Mouse (Mus musculus) liver (tissue): ENCODE measurements at regions not wholly inside any gene's neighbourhood (a gene's known extent, or its start where the extent isn't known, plus 50 kb on each side); places are given as distances from the start of the nearest gene placed in this dataset.

Experiments
- DNase-seq: peaks from one replicate; pipeline ENCODE4 v3.0.0-alpha.2; 2020; ENCODE audit warnings: mixed read lengths

- DNase-seq = no peak
These were observed 115.6 kb upstream of the Otogl start for GRCm38 (mm10) chr10:108027506-108027905.

DNA sequence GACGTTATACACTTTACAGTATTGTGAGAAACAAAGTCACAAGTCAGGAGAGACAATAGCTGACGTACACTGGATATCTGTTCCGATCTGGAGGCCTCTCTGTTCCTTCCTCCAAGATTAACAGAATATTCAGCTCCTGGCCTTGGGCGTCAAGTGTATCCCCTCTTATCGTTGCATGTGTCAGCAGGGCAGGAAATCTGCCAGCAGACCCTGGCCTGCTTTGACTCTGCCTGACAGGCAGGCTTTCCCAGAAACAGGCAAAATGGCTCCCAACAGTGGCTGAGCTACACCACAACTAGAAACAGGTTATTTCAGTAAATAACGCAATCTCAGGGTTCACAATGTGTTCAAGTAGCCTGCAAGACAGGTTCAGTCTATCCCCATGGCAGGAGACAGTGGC is 112.3 kb upstream of the Otogl start:
- DNase-seq = no peak

- DNase-seq = no peak
These were observed 104.6 kb upstream of the Otogl start for GRCm38 (mm10) chr10:108016552-108016951.

DNA sequence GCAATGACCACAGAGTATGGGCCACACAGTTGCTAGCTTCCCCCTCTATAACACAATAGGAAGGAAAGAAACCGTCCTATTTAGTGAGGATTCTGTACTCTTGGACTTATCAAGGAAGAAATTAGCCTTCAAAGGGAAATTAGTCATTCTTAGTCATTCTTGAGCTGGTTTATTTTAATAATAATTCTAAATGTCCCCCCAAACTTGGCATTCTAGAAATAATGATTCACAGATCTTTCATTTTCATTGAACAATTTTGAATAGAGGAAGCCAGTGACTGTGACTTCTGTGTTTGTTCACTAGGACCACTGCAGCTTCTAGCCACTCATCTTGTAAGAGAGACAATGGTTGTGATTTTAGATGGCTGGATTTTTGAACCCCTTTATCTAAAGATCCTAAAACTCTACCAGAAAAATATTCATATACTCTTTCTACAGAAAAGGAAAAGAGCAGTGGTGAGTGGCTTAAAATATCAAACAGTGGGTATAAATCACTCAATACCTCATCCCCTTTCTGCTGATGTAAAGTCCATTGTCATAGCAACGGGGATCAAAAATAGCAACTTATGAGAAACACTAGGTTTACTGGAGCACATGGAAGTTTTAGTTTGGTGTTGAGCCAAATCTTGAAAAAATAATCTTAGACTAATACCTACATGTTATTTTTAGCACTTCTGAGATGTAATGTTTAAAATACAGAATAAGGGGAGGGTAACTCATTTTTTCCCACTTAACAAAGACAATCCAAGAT is 83.1 kb upstream of the Otogl start:
- no peak for DNase-seq

- no peak for DNase-seq
These were observed 80.7 kb upstream of the Otogl start for GRCm38 (mm10) chr10:107992621-107993020.

- no peak for DNase-seq
These were observed 78.6 kb upstream of the Otogl start for GRCm38 (mm10) chr10:107990557-107990956.

- no peak for DNase-seq
These were observed 78.0 kb upstream of the Otogl start for GRCm38 (mm10) chr10:107989913-107990312.

GRCm38 (mm10) chr10:107982632-107983031 is 70.7 kb upstream of the Otogl start:
- no peak for DNase-seq

DNA sequence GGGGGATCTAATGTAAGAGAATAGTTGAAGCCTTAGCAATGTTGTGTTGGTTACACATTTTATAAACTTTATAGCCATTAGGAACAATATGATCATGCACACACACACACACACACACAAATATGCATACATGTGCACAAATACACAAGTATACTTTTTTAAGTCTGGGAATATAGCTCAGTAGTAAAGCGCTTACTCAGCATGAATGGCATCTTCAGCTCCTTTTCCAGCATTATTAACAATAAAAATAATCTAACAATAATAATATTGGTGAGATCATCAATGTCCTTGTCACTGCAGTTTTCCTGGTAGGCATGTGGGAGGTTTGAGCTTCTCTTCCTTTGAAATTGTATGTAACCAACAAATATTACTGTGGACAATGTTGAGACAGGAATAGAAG is 70.1 kb upstream of the Otogl start:
- DNase-seq = no peak

- DNase-seq = no peak
These were observed 64.5 kb upstream of the Otogl start for GRCm38 (mm10) chr10:107976392-107976965.

DNA sequence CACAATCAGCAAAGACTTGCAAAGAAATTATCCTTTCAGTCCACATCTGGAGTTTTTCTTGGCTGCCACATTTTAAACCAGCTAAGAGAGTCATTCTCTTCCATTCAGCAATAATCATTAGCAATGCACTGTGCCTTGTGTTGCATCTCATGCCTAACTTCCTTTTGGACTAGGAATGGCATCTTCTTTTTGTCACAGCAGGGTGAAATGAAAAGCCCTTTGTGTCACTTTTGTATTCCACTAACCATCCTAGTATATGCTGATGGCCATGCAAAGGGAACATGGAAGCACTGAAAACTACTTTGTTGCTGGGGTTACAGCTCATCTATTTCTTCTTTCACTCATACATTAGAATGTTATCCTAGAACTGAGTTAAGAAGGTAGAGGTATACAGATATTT is 59.8 kb upstream of the Otogl start:
- no peak for DNase-seq

GRCm38 (mm10) chr10:107966996-107967395 is 55.1 kb upstream of the Otogl start:
- DNase-seq = no peak

DNA sequence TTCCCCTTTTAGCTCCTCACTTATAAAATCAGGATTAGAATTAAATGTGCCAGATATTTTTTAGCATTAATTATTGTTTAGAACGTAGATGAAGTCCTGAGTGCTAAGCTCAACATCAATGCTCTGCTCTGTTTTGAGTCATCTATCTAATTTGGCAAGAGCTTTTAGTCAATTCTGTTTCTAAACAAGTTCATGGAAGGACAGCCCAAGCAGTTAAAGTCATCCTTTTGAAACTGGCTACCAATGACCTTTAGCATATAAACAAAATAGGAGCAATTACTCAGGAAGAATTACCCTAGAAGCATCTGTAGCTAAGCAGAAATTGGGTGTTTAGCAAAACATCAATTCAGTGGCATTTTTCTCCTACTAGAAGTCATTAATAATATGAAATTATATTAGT is 52.1 kb upstream of the Otogl start:
- DNase-seq = no peak

DNA sequence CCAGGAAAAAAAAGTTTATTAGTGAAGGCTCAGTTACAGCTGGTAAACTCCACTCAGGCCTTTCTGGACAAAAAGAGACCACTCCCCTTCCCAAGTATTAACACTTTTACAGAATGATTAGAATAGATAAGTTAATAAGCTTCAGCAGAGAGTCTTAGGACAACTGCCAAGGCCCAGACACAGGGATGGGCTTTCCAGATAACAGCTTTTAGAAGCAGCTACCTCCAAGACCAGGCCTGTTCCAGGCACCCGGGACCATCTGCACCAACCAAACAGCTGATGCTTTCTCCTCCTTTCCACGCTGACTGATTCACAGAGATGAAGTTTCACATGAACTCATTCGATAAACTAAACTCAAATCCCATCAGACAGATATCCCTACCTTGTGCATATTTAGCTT is 50.2 kb upstream of the Otogl start:
- DNase-seq = peak; percentile 21
